Mouse (Mus musculus): ENCODE data around the gene Gpr157.

DNA sequence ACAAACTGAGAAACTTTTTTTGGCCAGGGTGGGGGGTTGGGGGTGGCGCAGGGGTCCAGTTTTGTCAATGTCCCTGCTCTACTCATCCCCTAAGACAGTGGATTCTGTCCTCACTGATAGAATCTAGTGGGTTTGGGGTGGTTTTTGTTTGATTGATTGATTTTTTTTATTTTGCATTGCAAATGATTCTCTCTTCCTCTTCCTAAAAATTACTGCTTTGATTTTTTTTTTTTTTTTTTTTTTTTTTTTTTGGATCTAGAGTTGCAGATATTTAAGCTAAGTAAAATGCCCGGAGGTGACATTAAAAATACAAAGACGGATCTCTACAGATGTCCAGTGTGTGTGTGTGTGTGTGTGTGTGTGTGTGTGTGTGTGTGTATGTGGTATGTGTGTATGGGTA lies 34.8 kb upstream of the Gpr157 start:
- TF ChIP-seq HCFC1 (IDR thresholded peaks at IDR 0.05; ENCODE audit: low read depth, low read length): no peak
- TF ChIP-seq CTCF (IDR thresholded peaks at IDR 0.05 in 2 of 3, conservative IDR thresholded peaks at IDR 0.05 in 1 of 3; ENCODE audit: control insufficient read depth in 1 of 3, insufficient read depth in 1 of 3, low read depth in 2 of 3, low read length in 3 of 3, poor library complexity in 1 of 3, severe bottlenecking in 1 of 3): no peak
- no peak for TF ChIP-seq POLR2A (IDR thresholded peaks at IDR 0.05; ENCODE audit: control insufficient read depth in 1 of 2, insufficient read depth in 1 of 2, low read depth in 1 of 2, low read length in 2 of 2, poor library complexity in 1 of 2)
- no peak for TF ChIP-seq SMC3 (IDR thresholded peaks at IDR 0.05; ENCODE audit: low read depth, low read length)
- no peak for TF ChIP-seq EP300 (IDR thresholded peaks at IDR 0.05; ENCODE audit: low read depth in 1 of 2, low read length in 2 of 2)
- TF ChIP-seq USF2 (IDR thresholded peaks at IDR 0.05; ENCODE audit: borderline replicate concordance in 1 of 2, insufficient read depth in 1 of 2, low read depth in 1 of 2, low read length in 2 of 2): no peak
- no peak for TF ChIP-seq USF1 (IDR thresholded peaks at IDR 0.05; ENCODE audit: low read depth, low read length)
- TF ChIP-seq E2F4 (IDR thresholded peaks at IDR 0.05; ENCODE audit: borderline replicate concordance, low read depth, low read length): no peak
- no peak for TF ChIP-seq CHD2 (IDR thresholded peaks at IDR 0.05; ENCODE audit: low read length)

Data from MEL (cell line).